Mouse (Mus musculus): ENCODE results near the gene Cadps2.

Cadps2 gene

DNA sequence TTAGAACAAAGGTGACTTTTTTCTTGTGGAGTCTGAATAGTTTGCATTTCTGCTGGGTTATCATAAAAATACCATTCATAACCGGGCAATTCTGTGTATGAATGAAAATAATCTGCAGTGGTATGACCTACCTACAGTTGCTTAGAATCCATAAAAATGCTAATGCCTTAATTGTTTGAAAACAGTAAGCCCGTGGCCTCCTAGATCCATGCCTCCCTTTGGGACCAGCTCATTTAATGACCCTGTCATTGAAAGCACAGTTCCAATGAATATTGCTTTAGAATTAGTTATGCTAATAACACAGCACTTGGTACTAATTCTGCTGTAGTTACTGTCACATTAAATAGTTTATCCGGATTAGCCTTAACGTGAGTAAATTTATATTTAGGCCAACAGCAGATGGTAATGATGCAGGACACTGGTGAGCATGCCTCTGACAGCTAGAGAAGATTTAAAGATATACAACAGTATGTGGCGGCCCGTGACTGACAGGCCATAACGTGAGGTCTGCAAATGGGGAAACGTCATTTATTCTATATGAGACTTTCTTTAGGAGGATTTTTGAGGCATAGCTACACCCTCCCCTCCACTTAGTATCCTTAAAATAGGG, 477.3 kb downstream of the Cadps2 start:
- no peak for ATAC-seq (ENCODE audit: low TSS enrichment)

DNA sequence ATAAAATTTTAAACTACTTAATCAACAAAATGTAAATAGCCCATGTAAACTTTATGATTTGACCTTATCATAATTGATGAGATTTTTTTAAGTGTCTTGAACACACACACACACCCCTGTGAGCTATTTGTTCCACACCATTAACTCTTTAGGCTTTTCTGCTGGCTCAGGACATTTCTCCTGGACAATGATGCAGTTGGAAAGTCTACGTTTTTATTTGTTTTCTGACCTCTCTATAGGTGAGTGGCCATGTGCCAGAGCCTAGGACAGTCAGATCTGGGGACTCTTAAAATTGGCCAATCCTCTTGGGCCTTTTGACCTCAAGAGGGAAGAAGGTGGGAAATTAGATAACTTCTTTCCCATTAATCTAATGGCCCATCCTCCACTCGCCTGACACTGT, 478.6 kb downstream of the Cadps2 start:
- ATAC-seq (ENCODE audit: low TSS enrichment) = no peak

DNA sequence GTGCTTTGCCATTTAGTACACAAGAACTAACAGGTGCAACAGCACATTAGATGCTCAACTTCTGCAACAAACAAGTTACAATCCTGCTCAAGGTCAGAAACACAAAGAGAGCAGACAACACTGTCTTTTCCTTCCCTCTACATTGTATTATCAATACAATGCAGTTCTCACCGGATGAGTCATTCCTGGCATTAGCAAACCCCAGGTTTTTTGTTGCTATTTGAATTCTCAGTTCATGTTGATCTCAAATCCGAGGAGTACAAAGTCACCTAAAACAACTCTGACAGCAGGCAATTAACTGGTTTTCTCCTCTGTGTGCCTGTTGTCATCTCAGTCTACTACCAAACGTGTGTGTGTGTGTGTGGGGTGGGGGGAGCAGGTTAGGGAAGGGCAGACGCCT, 483.1 kb downstream of the Cadps2 start:
- no peak for ATAC-seq (ENCODE audit: low TSS enrichment)

DNA sequence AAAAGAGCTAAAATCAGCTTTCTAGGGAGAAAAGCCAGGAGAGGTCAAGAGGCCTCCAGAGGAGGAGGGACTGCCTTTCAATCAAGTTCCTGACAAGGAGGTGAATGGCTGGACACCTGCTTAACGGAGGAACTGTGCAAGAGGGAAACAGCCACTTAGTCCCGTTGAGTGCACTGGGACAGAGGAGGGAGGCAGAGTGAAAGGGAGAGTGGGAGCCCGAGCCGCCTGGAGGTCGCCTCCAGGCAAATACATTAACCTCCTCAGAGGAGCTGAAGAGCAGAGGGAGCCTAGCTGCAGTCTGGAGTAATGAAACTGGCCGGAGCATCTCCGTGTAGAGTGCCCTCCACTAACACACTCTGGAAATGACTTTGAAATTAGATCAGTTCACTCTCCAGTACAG, 485.7 kb downstream of the Cadps2 start:
- no peak for ATAC-seq (ENCODE audit: low TSS enrichment)

DNA sequence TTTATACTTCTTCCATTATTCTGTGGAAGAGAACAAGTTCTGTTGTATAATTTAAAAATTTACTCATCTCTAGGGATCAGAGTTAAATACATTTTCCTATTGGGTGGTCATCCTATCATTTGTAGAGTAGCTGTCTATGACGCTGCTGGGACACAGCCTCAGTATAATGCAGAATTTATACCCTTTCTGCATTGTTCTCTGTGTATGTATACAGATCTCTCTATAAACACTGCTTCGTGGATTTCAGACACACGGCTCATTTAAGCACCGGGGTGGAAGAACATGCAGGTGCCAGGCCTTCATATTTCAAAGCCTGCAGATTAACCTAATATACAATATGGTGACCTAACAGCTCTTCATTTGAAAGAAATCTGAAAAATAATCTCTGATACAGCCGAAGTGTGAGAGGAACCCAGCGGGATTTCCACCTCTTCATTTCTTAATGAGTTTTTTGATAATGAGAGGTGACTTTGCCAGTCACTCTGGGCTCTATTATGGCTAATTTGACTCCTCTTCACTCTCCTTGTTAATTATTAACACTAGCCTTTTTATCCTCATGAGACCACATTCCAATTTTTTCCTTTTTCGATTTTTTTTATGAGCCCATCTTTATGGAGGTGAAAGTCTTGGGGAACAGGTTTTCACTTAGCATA, 501.7 kb downstream of the Cadps2 start:
- ATAC-seq (ENCODE audit: low TSS enrichment) = peak; percentile 14; the same call in 1 of the 2 replicates

DNA sequence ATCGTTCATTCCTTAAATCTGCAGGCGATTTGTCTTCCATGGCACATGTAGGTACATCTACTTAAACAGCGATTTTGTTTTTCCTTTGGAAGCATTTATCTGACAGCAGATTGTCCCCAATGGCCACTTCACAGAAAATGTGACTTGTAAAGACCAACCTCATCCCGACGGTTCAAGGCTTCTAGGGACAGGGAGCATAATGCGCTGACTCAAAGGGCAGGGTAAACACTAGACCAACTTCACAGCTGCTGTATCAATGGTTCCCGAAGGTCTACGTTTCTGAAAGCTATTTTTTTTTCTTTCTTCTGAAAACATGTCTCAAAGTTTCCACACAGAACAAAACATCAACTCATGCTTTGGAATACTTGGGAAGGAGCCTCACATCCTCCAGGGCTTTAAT, 524.3 kb downstream of the Cadps2 start:
- no peak for ATAC-seq (ENCODE audit: low TSS enrichment)

DNA sequence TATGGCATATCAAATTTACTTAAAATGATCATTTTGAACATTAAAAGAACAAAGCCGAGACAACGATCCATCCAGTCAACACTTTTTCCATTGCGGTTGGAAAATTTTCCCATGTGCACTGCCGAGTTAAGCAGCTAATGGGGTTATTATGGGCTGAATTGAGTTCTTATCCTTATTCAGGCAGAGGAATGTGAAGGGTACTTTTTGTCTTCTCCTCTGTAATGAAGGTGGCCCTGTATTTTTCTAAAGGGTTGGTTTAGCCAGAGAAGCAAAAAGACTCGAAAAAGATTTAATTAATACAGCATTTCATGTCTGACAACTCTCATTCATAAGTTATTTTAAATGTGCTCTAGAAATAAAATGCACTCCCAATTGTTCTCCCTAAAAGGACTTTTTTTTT, 524.9 kb downstream of the Cadps2 start:
- no peak for ATAC-seq (ENCODE audit: low TSS enrichment)

DNA sequence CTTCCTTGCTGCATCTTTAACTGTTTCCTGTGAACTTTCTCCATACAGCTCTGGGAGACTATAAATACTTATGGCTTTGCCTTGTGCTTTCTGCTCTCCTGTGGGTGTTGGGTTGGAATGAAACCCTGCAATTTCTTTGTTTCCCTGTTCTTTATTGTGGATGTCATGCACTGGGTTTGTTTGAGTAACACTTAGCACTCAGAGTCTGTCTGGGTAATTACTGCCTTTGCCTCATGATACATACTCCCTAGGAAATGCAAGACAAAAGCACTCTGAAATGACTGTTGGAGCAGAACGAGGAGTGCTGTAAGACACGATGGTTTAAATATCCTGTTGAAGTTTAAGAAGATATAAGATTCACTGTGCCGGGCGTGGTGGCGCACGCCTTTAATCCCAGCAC, 533.2 kb downstream of the Cadps2 start:
- ATAC-seq (ENCODE audit: low TSS enrichment) = peak; percentile 20; the same call in 1 of the 2 replicates

DNA sequence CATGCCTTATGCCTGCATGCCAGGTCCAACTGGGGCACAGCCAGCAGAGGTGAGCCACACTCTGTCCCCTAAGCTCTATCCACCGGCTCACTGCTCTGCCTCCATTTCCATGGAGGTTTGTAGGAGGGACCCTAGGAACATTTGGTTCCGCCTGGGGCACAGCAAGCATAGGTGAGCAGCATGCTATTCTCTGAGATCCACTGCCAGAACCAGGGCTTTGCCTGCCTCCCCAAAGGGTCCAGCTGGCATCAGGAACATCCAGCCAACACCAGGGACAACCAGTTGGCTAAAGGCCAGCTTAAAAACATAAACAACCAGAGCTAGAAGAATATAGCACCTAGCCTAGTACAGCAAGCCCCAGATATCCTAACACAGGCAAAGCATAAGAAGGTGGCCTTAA, 540.6 kb downstream of the Cadps2 start:
- ATAC-seq (ENCODE audit: low TSS enrichment) = no peak

DNA sequence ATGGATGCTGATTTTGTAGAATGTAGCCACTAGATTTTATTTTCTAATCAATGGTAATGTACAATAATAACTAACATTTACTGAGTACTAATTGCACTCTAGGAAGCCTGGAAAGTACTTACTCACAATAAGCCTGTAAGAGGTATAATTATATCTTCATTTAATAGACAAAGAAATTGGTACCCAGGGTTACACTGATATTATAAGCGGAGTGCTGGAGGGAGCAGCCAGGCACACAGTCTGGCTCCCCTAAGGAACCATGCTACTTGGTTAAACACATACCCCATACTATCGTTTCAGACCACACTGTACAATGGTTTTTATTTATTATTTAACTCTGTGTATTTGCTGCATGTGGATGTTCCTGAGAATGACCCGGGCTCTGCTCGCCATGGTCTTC, 544.5 kb downstream of the Cadps2 start:
- no peak for ATAC-seq (ENCODE audit: low TSS enrichment)

DNA sequence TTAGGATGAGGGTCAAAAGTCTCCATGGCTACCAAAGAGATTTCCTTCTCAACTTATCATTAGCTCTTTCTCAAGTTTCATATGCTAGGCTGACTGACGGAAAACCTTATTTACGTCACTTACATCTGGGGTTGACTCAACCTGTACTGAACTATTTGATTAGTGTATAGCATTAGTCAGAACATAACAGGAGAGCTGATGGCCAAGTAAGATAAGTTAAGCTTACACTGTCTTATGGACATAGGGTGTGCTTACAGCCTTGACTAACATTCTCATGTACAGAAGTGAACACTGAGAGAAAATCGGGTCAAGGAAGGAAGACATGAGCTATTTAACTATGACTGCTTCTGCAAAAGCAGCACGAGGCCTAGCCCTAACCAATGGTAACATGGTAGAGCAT, 550.5 kb downstream of the Cadps2 start:
- ATAC-seq (ENCODE audit: low TSS enrichment) = no peak

DNA sequence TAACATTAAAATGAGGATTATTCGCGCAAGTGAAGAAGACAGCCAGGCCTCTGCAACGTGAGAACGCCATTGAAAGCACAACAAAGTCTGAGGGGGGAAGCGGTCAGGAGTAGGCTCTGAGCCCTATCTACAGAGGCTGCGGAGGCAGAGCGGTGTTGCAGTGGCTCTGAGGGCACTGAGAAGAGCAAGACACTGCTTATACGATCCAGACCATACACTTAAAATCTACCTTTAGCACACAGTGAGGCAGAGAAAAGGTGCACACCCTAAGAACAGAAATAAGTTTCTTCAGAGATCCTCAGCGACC, 557.8 kb downstream of the Cadps2 start:
- ATAC-seq (ENCODE audit: low TSS enrichment) = no peak

DNA sequence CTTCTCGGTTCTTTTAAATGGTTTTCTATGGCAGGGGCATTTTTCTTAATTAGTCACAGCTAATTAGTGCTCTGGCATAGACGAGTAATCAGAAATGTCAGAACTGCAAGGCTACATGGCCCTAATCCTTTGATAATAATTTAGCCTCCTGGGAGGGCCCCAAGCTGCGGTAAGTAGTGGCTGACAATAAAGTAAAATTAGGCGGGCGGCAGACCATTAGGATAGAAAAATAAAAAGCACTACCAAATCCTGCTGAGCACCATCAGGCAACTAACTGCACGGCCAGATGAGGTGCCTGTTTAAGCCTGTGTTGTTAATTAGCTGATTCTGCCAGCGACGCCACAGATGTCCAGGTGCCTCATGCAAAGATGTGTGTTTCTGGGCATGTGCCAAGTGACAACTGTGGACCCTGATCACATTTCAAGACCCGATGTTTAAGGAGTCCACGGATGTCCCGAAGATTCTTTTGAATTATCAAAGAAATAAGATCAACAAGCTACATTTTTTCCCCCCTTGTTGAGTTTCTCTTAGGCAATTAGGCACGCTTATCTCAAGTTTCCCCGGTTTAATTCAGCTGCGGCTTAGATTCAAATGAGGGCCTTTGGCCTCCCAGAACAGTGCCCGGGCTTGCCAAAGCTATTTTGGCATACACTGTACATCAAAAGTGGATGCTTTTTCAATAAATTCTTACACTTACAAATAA, 558.3 kb downstream of the Cadps2 start:
- ATAC-seq (ENCODE audit: low TSS enrichment) = no peak

DNA sequence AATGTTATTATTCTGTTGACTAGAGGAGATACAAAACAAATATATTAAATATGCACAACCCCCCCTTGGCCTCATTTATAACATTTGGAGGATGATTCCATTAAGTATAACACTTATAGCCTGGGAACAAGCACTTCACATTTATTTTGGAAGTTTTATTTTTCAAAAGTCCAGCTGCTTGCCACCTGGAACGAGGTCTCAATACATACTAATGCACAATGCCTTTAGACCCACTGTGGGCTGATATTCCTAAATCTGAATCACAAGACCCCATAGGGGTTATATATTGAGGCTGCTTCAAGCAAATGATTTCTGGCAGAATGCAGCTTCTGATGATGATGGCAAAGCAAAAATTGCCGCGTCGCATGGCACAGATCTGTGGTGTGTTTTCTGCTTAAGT, 565.7 kb downstream of the Cadps2 start:
- no peak for ATAC-seq (ENCODE audit: low TSS enrichment)

DNA sequence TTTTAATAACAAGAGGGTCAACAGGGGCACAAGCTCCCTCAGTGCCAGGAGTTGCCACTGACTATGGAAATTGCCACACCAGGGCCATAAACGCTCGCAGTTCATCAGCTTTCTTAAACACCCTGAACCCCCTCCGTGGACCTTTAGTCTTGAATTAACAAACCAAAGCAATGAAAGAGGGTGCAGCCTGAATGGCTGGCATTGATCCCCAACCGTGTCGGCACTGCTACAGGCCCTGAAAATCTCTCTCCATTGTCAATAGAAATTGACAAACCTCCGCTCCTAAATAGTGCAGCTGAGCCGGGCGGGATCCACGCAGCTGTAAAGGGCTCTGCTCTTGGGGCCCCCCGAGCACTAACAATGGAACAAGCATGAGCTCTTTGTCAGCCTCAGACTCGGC, 566.2 kb downstream of the Cadps2 start:
- ATAC-seq (ENCODE audit: low TSS enrichment) = no peak

DNA sequence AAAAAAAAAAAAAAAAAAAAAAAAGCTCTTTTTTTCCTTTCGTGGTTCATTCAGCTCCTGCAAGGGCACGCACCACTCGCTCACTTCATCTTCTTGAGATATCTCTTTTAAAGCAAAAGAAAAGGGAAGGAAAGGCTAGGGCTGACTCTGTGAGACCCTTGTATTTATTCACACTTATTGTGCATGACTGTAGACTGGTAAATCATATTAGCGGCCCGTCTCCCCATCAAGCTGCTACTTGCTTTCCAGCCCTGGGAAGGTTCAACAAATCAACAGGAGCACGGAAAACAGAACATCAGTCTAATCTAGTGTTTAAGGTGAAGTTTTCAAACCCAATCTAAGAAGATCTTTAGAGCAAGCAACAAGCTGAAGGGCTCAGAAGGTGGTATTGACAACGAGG, 566.7 kb downstream of the Cadps2 start:
- no peak for ATAC-seq (ENCODE audit: low TSS enrichment)

DNA sequence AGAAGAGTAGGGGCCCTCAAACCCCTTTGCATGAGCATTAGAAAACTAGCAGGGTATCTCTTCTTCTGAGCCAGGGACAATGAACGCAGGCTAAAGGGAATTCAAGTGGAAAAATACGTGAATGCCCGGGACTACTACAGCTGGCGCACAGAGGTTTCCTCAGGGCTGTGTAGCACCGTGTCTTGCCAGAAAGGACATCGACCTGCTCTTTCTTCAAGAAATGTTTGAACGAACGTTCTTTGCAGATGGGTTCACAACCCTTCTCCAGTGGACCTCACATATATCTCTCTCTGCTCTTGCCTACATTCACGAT, 578.5 kb downstream of the Cadps2 start:
- 0 out of 2 replicates have a peak, but pooled peaks have one; percentile 26 for ATAC-seq (ENCODE audit: low TSS enrichment)

DNA sequence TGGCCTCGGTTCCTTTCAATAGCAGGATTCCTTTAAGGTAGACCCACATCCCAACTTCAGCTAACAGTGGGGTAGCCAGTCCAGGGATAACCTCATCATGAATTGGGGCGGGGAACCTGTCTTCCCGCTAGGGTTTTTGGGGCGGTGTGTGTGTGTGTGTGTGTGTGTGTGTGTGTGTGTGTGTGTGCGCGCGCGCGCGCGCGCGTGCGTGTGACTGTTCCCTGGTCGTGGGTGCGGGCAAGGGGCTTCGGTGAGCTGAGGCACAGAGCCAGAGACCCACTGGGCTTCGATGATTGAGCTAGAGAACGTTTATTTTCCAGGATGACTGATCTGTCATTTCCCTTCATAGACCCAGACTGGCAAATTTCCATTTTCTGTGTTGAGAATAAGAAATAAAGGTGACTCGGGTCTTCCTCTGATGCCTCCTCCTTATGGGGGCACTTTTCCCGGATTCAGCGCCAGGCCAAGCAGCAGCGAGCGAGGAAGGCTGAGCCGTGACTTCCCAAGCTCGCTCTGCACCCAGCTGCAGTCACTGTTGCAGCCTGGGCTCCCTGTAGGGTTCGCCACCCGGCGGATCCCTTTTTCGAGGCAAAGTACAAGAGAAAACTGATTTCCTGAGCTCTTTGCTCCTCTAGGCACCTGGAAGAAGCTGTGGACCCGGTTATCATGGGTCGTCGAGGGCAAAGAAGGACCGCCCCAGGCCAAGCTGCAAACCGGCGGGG, 579.0 kb downstream of the Cadps2 start:
- ATAC-seq (ENCODE audit: low TSS enrichment) = peak; percentile 68; the same call in 1 of the 2 replicates

DNA sequence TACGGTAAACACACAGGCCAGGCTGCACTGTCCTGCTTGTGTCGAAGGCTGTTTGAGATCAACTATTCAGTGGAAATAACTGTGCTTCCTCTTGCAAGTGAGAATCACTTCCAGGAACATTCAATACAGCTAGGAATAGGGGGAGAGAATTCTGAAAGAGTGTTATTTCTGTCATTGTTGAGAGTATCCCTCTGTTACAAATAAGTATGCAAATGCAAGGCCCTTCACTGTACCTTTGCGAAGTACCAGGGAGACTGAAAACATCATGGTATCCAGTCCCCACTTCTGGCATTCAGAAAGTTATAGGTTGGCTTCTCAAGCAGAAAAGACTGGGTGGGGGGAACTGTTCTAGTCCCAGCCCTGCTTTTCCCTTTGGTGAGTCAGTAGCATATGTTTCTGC, 581.2 kb downstream of the Cadps2 start:
- no peak for ATAC-seq (ENCODE audit: low TSS enrichment)

DNA sequence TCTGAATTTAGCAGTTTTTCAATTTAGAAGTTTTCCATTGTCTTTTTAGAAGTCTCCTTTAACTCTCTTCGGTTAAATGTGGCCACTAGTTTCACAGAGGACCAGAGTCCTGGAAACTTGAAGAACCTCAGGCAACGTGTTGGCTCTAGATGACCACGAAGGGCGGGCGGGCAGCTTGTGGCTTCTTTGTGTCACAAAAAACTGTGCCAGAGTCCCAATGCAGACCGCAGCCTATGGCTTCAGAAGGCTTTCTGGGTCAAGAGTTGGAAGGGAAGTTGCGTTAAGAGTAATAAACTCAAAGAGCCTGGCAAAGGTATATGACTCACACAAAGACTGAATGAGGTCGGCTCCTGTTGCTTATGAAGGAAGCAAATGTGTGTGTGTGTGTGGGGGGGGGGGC, 584.1 kb downstream of the Cadps2 start:
- ATAC-seq (ENCODE audit: low TSS enrichment) = no peak

DNA sequence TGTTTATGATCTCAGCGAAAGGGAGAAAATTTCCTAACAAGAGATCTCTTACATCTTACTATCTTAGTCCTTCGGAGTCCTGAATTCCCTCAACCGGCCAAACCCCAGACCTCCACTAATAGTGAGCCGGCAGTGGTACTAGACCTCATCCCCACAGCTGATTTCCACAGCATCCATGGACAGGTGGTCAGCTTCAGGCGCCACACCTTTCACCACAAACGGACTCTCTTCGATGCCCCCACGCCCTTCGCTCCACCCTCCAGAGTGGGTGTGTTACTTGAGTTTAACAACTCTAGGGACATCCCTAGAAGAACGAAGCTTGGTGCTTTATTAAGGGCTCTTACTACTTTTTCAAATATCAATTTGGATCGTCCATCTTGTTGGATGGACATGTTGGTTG, 584.6 kb downstream of the Cadps2 start:
- ATAC-seq (ENCODE audit: low TSS enrichment) = no peak

DNA sequence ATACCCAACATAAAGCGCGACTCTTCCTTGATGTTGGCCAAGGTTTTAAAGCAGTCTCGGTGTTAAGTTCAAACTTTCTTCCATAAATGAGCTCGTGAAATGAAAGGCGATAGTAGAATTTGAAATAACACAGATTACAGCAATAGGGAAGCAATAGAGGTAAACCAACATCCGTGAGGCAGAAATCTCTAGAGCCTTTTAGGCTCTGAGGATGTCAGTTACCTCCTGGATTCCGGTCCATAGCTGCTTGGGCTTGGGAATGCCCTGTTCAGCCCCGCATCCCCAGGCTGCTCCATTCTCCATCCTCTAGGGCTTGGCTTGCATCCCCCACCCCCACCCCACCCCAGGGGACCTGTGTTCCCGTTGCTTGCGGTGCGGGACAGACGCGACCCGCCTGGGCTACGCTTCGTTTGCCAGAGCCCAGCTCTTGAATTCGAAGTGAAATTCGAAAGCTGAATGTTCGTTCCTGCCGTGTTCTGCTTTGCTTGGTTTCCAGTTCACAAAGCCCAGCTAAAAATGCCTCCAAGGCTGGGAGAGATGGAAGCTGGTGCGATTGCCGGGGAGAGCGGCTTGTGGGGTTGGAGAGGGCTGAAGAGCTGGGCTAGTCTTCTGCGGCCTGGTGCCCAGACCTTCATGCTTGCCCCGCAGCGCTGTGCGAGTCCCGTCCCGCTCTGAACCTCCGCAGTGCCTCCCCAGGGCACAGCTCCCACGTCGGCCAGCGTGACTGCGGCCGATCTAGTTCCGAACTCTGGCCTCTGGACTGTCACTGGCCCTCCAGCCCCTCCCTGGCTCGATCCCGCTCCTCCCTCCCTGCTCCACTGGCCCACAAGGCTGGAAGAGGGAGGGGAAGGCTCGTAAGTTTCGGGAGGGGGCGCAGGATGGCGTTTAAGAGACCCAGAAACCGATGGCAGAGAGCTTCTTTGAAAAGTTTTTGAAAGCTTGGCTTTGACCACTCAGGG, 585.6 kb downstream of the Cadps2 start:
- ATAC-seq (ENCODE audit: low TSS enrichment) = no peak

All from frontal cortex, adult (tissue).